Comparison of ENCODE assay signal across 8 mouse cellular contexts in genomic region chr9:21031251-21031895, GRCm38 (mm10). TPM values are rescaled to one million over a fixed set of nuclear protein-coding genes. Genes with fewer than 3 reads are reported as not detected.
DNase-seq lines count a peak whose midpoint lies in the region; ATAC-seq and TF ChIP-seq lines count a peak whose summit lies in the region.

No protein-coding gene starts in this region.

- H3K9me3 ChIP-seq in embryonic facial prominence, embryonic 13.5 days = no peaks in the 10 kb centered on the region
- no peaks in the 10 kb centered on the region for H3K9me3 ChIP-seq in limb, embryonic 13.5 days
- no peaks in the 10 kb centered on the region for H3K9me3 ChIP-seq in midbrain, embryonic 16.5 days (replicated peaks; ENCODE audit: control insufficient read depth, low read length, poor library complexity, severe bottlenecking)
- no peaks in the 10 kb centered on the region for H3K9me3 ChIP-seq in stomach, embryonic 15.5 days

- TF ChIP-seq POLR2A in heart, adult 2 months (IDR thresholded peaks at IDR 0.05; ENCODE audit: insufficient read depth, low read depth, low read length) = no peak; the same call in 1 of the 2 replicates

- intact Hi-C loops in heart, adult 2 months (cut with DNase I) = loop anchor here (5.0 kb wide), 2 partner anchors 41 to 61 kb away; partner anchors contain the start of genes Fdx1l, Gm38431, Gm49373 and Raver1

- H3K27ac ChIP-seq in embryonic facial prominence, embryonic 13.5 days = no peak overlapping the region
- peak overlapping the region; percentile 47; the same call in 1 of the 2 replicates for H3K27ac ChIP-seq in heart, adult 2 months
- no peak overlapping the region; the same call in 1 of the 2 replicates for H3K27ac ChIP-seq in limb, embryonic 13.5 days
- H3K27ac ChIP-seq in midbrain, embryonic 16.5 days (ENCODE audit: low read length) = peak overlapping the region; percentile 64; the same call in 1 of the 2 replicates
- H3K27ac ChIP-seq in stomach, embryonic 15.5 days = peak overlapping the region; percentile 55; the same call in 1 of the 2 replicates

- no peaks in the 10 kb centered on the region for H3K36me3 ChIP-seq in embryonic facial prominence, embryonic 13.5 days
- no peaks in the 10 kb centered on the region for H3K36me3 ChIP-seq in heart, adult 2 months (ENCODE audit: control insufficient read depth, insufficient read depth, low read length)
- no peaks in the 10 kb centered on the region for H3K36me3 ChIP-seq in limb, embryonic 13.5 days
- H3K36me3 ChIP-seq in midbrain, embryonic 16.5 days (ENCODE audit: control insufficient read depth, insufficient read depth, low read length) = no peaks in the 10 kb centered on the region
- H3K36me3 ChIP-seq in stomach, embryonic 15.5 days = no peaks in the 10 kb centered on the region

- no peak for TF ChIP-seq EP300 in heart, adult 2 months (IDR thresholded peaks at IDR 0.05; ENCODE audit: insufficient read depth, low read depth, low read length)

- H3K27me3 ChIP-seq in embryonic facial prominence, embryonic 13.5 days = peaks cover 96% of the 10 kb centered on the region
- H3K27me3 ChIP-seq in heart, adult 2 months (ENCODE audit: control insufficient read depth, insufficient read depth, low read length) = peaks cover 8% of the 10 kb centered on the region
- peaks cover 93% of the 10 kb centered on the region for H3K27me3 ChIP-seq in limb, embryonic 13.5 days
- H3K27me3 ChIP-seq in midbrain, embryonic 16.5 days (ENCODE audit: control insufficient read depth, insufficient read depth, low read depth, low read length) = peaks cover 64% of the 10 kb centered on the region
- peaks cover 57% of the 10 kb centered on the region for H3K27me3 ChIP-seq in stomach, embryonic 15.5 days (replicated peaks)

- peak; percentile 23; the same call in 1 of the 2 replicates for ATAC-seq in embryonic facial prominence, embryonic 13.5 days (ENCODE audit: insufficient number of reproducible peaks, insufficient read depth, low FRiP score, low TSS enrichment, low read depth)
- peak; percentile 21 for ATAC-seq in limb, embryonic 13.5 days (ENCODE audit: low FRiP score, low read depth)
- peak; percentile 71 for ATAC-seq in midbrain, embryonic 16.5 days
- ATAC-seq in stomach, embryonic 15.5 days (ENCODE audit: insufficient read depth, low FRiP score, low read depth) = no peak; the same call in 1 of the 2 replicates

- H3K4me3 ChIP-seq in embryonic facial prominence, embryonic 13.5 days = peak overlapping the region; percentile 53
- peak overlapping the region; percentile 69 for H3K4me3 ChIP-seq in heart, adult 2 months
- peak overlapping the region; percentile 53 for H3K4me3 ChIP-seq in limb, embryonic 13.5 days
- H3K4me3 ChIP-seq in midbrain, embryonic 16.5 days (ENCODE audit: low read depth, low read length) = peak overlapping the region; percentile 54
- H3K4me3 ChIP-seq in stomach, embryonic 15.5 days (replicated peaks) = peak overlapping the region; percentile 54

- no peaks in the 10 kb centered on the region for H3K79me2 ChIP-seq in heart, adult 2 months (replicated peaks; ENCODE audit: control insufficient read depth, insufficient read depth, low read length)

- under 1% methylated on average over 36 of the region's 36 CpGs for WGBS in embryonic facial prominence, embryonic 13.5 days
- under 1% methylated on average over 36 of the region's 36 CpGs for WGBS in heart, adult 2 months
- under 1% methylated on average over 36 of the region's 36 CpGs for WGBS in limb, embryonic 13.5 days
- under 1% methylated on average over 36 of the region's 36 CpGs for WGBS in midbrain, embryonic 16.5 days
- under 1% methylated on average over 36 of the region's 36 CpGs for whole genome bisulfite sequencing in stomach, embryonic 15.5 days

- H3K9ac ChIP-seq in embryonic facial prominence, embryonic 13.5 days = peak overlapping the region; percentile 61
- peak overlapping the region; percentile 10 for H3K9ac ChIP-seq in heart, adult 2 months (ENCODE audit: low read depth, low read length)
- peak overlapping the region; percentile 46; the same call in 1 of the 2 replicates for H3K9ac ChIP-seq in limb, embryonic 13.5 days
- H3K9ac ChIP-seq in midbrain, embryonic 16.5 days (ENCODE audit: low read depth, low read length) = peak overlapping the region; percentile 76
- no peak overlapping the region; the same call in 1 of the 2 replicates for H3K9ac ChIP-seq in stomach, embryonic 15.5 days

- peak overlapping the region; percentile 99 for H3K4me2 ChIP-seq in embryonic facial prominence, embryonic 13.5 days
- peak overlapping the region; percentile 94 for H3K4me2 ChIP-seq in limb, embryonic 13.5 days (replicated peaks)
- peak overlapping the region; percentile 97 for H3K4me2 ChIP-seq in midbrain, embryonic 16.5 days (ENCODE audit: low read length)
- H3K4me2 ChIP-seq in stomach, embryonic 15.5 days = peak overlapping the region; percentile 98

- peak; percentile 53 for DNase-seq in urinary bladder, postnatal 25 days (ENCODE audit: low spot score)
- no peak for DNase-seq in urinary bladder, postnatal 10 days (ENCODE audit: low spot score)
- peak; percentile 74 to 80 for DNase-seq in heart, adult 2 months
- DNase-seq in kidney, adult 8-10 months = peak; percentile 45 to 59

- H3K4me1 ChIP-seq in embryonic facial prominence, embryonic 13.5 days = peaks cover 56% of the 10 kb centered on the region
- peaks cover 3% of the 10 kb centered on the region for H3K4me1 ChIP-seq in heart, adult 2 months (ENCODE audit: control insufficient read depth, insufficient read depth, low read length)
- peaks cover 55% of the 10 kb centered on the region for H3K4me1 ChIP-seq in limb, embryonic 13.5 days
- peaks cover 42% of the 10 kb centered on the region for H3K4me1 ChIP-seq in midbrain, embryonic 16.5 days (ENCODE audit: control insufficient read depth, insufficient read depth, low read length)
- H3K4me1 ChIP-seq in stomach, embryonic 15.5 days = peaks cover 44% of the 10 kb centered on the region

- no peak for TF ChIP-seq CTCF in heart, adult 2 months (IDR thresholded peaks at IDR 0.05)

RNA-seq across cellular contexts. Expression of gene Icam5, which starts 0.5 kb away (rescaled TPM):
- polyA plus RNA-seq in embryonic facial prominence, embryonic 13.5 days (2015; fragmentation: Nextera tagmentation; extraction: Ambion mirVana) = 0.13 and 0.21 TPM in 2 replicates
- not detected for total RNA-seq in heart, adult 2 months (2021)
- 0.06 and 0.08 TPM in 2 replicates for polyA plus RNA-seq in heart, adult 2 months (2012; rRNA removed)
- 0.05 and 0.08 TPM in 2 replicates for polyA plus RNA-seq in limb, embryonic 13.5 days (2015; fragmentation: Nextera tagmentation; extraction: Ambion mirVana)
- polyA plus RNA-seq in midbrain, embryonic 16.5 days (2015; fragmentation: Nextera tagmentation; extraction: Ambion mirVana) = 2.2 and 2.5 TPM in 2 replicates
- 0.05 and 0.21 TPM in 2 replicates for polyA plus RNA-seq in stomach, embryonic 15.5 days (2015; fragmentation: Nextera tagmentation; extraction: Ambion mirVana)

RNA-seq across cellular contexts. Expression of gene Icam4, which starts 2.2 kb away (rescaled TPM):
- polyA plus RNA-seq in embryonic facial prominence, embryonic 13.5 days (2015; fragmentation: Nextera tagmentation; extraction: Ambion mirVana) = 0.27 and 2.6 TPM in 2 replicates
- total RNA-seq in heart, adult 2 months (2021) = 1 to 10 TPM in 1 of 2 experiments, under 1 TPM in 1; 0.84 to 1.0 TPM
- polyA plus RNA-seq in heart, adult 2 months (2012; rRNA removed) = 0.70 and 1.4 TPM in 2 replicates
- polyA plus RNA-seq in limb, embryonic 13.5 days (2015; fragmentation: Nextera tagmentation; extraction: Ambion mirVana) = 0.62 and 2.2 TPM in 2 replicates
- 0.24 TPM in 1 of 2 replicates, not detected in the other for polyA plus RNA-seq in midbrain, embryonic 16.5 days (2015; fragmentation: Nextera tagmentation; extraction: Ambion mirVana)
- polyA plus RNA-seq in stomach, embryonic 15.5 days (2015; fragmentation: Nextera tagmentation; extraction: Ambion mirVana) = 6.6 and 16.2 TPM in 2 replicates

RNA-seq across cellular contexts. Expression of gene Icam1, which starts 15.6 kb away (rescaled TPM):
- polyA plus RNA-seq in embryonic facial prominence, embryonic 13.5 days (2015; fragmentation: Nextera tagmentation; extraction: Ambion mirVana) = 13.4 and 15.4 TPM in 2 replicates
- 1 to 10 TPM; 7.6 to 9.2 TPM for total RNA-seq in heart, adult 2 months (2021)
- polyA plus RNA-seq in heart, adult 2 months (2012; rRNA removed) = 12.4 and 15.3 TPM in 2 replicates
- 12.3 and 13.9 TPM in 2 replicates for polyA plus RNA-seq in limb, embryonic 13.5 days (2015; fragmentation: Nextera tagmentation; extraction: Ambion mirVana)
- 3.0 and 3.1 TPM in 2 replicates for polyA plus RNA-seq in midbrain, embryonic 16.5 days (2015; fragmentation: Nextera tagmentation; extraction: Ambion mirVana)
- 10.9 and 11.3 TPM in 2 replicates for polyA plus RNA-seq in stomach, embryonic 15.5 days (2015; fragmentation: Nextera tagmentation; extraction: Ambion mirVana)

RNA-seq across cellular contexts. Expression of gene Mrpl4, which starts 28.8 kb away (rescaled TPM):
- 142 TPM in 2 replicates for polyA plus RNA-seq in embryonic facial prominence, embryonic 13.5 days (2015; fragmentation: Nextera tagmentation; extraction: Ambion mirVana)
- total RNA-seq in heart, adult 2 months (2021) = 100 to 1,000 TPM; 124 to 130 TPM
- polyA plus RNA-seq in heart, adult 2 months (2012; rRNA removed) = 173 and 226 TPM in 2 replicates
- polyA plus RNA-seq in limb, embryonic 13.5 days (2015; fragmentation: Nextera tagmentation; extraction: Ambion mirVana) = 131 and 133 TPM in 2 replicates
- polyA plus RNA-seq in midbrain, embryonic 16.5 days (2015; fragmentation: Nextera tagmentation; extraction: Ambion mirVana) = 101 and 104 TPM in 2 replicates
- 129 and 133 TPM in 2 replicates for polyA plus RNA-seq in stomach, embryonic 15.5 days (2015; fragmentation: Nextera tagmentation; extraction: Ambion mirVana)

RNA-seq across cellular contexts. Expression of gene Zglp1, which starts 35.5 kb away (rescaled TPM):
- polyA plus RNA-seq in embryonic facial prominence, embryonic 13.5 days (2015; fragmentation: Nextera tagmentation; extraction: Ambion mirVana) = 1.3 TPM in 1 of 2 replicates, not detected in the other
- not detected for total RNA-seq in heart, adult 2 months (2021)
- not detected in 2 replicates for polyA plus RNA-seq in heart, adult 2 months (2012; rRNA removed)
- 1.0 and 1.3 TPM in 2 replicates for polyA plus RNA-seq in limb, embryonic 13.5 days (2015; fragmentation: Nextera tagmentation; extraction: Ambion mirVana)
- polyA plus RNA-seq in midbrain, embryonic 16.5 days (2015; fragmentation: Nextera tagmentation; extraction: Ambion mirVana) = 0.78 and 1.6 TPM in 2 replicates
- polyA plus RNA-seq in stomach, embryonic 15.5 days (2015; fragmentation: Nextera tagmentation; extraction: Ambion mirVana) = 0.73 TPM in 1 of 2 replicates, not detected in the other

Comparison
In these comparisons a context has a peak if more than half of its experiments do, and no peak if none do; other contexts are left out.
1. H3K27ac ChIP-seq: peak in heart, adult 2 months (single experiment), midbrain, embryonic 16.5 days (single experiment) and stomach, embryonic 15.5 days (single experiment); none in embryonic facial prominence, embryonic 13.5 days (single experiment) and limb, embryonic 13.5 days (single experiment).
2. Peak in every context shown above with its lines, with median percentiles within 50 percentile points of each other: H3K4me2 ChIP-seq and H3K4me3 ChIP-seq.